Mouse (Mus musculus): Measurements from ENCODE around the gene Rmi2. TPM values are rescaled to one million over a fixed set of nuclear protein-coding genes. Genes with fewer than 3 reads are reported as not detected.

Gene Rmi2
- polyA plus RNA-seq, 1 experiment from 2014 or later, result 4.8 TPM

- no peak for DNase-seq
- 83% methylated on average over 1 of the region's 1 CpGs for WGBS
- H3K9me3 ChIP-seq (ENCODE audit: low read depth, low read length), result no peaks in the 10 kb centered on the region
- H3K4me3 ChIP-seq (ENCODE audit: low read depth, low read length), result no peak overlapping the region
- no peak overlapping the region for H3K9ac ChIP-seq
- no peak overlapping the region for H3K4me2 ChIP-seq
- no peak for ATAC-seq (ENCODE audit: insufficient read depth)
- H3K4me1 ChIP-seq (ENCODE audit: insufficient read depth), result no peaks in the 10 kb centered on the region
- no peaks in the 10 kb centered on the region for H3K36me3 ChIP-seq (ENCODE audit: insufficient read depth)
- no peak for TF ChIP-seq CTCF (IDR thresholded peaks at IDR 0.05; ENCODE audit: low read depth)
- no peaks in the 10 kb centered on the region for H3K27me3 ChIP-seq (ENCODE audit: insufficient read depth, low read length)
- no peak overlapping the region for H3K27ac ChIP-seq (ENCODE audit: low read depth)
Observed at GRCm38 (mm10) chr16:10900736-10901135, 65.9 kb downstream of the Rmi2 start.

- no peak overlapping the region for H3K9ac ChIP-seq
- no peak for ATAC-seq (ENCODE audit: insufficient read depth)
- H3K4me2 ChIP-seq, result no peak overlapping the region
- H3K27ac ChIP-seq (ENCODE audit: low read depth), result no peak overlapping the region
- no peaks in the 10 kb centered on the region for H3K4me1 ChIP-seq (ENCODE audit: insufficient read depth)
- no peaks in the 10 kb centered on the region for H3K9me3 ChIP-seq (ENCODE audit: low read depth, low read length)
- TF ChIP-seq CTCF (IDR thresholded peaks at IDR 0.05; ENCODE audit: low read depth), result no peak
- DNase-seq, result no peak
- no peaks in the 10 kb centered on the region for H3K27me3 ChIP-seq (ENCODE audit: insufficient read depth, low read length)
- H3K36me3 ChIP-seq (ENCODE audit: insufficient read depth), result no peaks in the 10 kb centered on the region
- 64% methylated on average over 2 of the region's 2 CpGs for WGBS
- no peak overlapping the region for H3K4me3 ChIP-seq (ENCODE audit: low read depth, low read length)
Observed at GRCm38 (mm10) chr16:10901956-10902355, 67.1 kb downstream of the Rmi2 start.

GRCm38 (mm10) chr16:10902849-10903248, 68.0 kb downstream of the Rmi2 start:
- Histone ChIP-seq H3K27ac (ENCODE audit: low read depth) (no peak overlapping the region), H3K4me3 (ENCODE audit: low read depth, low read length) (no peak overlapping the region), H3K9ac (no peak overlapping the region), H3K36me3 (ENCODE audit: insufficient read depth) (no peaks in the 10 kb centered on the region), H3K4me2 (no peak overlapping the region), H3K9me3 (ENCODE audit: low read depth, low read length) (no peaks in the 10 kb centered on the region), H3K27me3 (ENCODE audit: insufficient read depth, low read length) (no peaks in the 10 kb centered on the region), H3K4me1 (ENCODE audit: insufficient read depth) (no peaks in the 10 kb centered on the region)
- ATAC-seq (ENCODE audit: insufficient read depth) (no peak), DNase-seq (peak; percentile 21)
- WGBS, result 52% methylated on average over 5 of the region's 5 CpGs
- peak; percentile 35 for TF ChIP-seq CTCF (IDR thresholded peaks at IDR 0.05; ENCODE audit: low read depth)

- 34% methylated on average over 5 of the region's 5 CpGs for WGBS
- H3K27ac ChIP-seq (ENCODE audit: low read depth), result no peak overlapping the region
- no peaks in the 10 kb centered on the region for H3K4me1 ChIP-seq (ENCODE audit: insufficient read depth)
- no peak overlapping the region for H3K4me2 ChIP-seq
- H3K9me3 ChIP-seq (ENCODE audit: low read depth, low read length), result no peaks in the 10 kb centered on the region
- no peaks in the 10 kb centered on the region for H3K36me3 ChIP-seq (ENCODE audit: insufficient read depth)
- no peak for TF ChIP-seq CTCF (IDR thresholded peaks at IDR 0.05; ENCODE audit: low read depth)
- ATAC-seq (ENCODE audit: insufficient read depth), result peak; percentile 48; the same call in 1 of the 2 replicates
- H3K9ac ChIP-seq, result no peak overlapping the region; the same call in 1 of the 2 replicates
- no peak overlapping the region for H3K4me3 ChIP-seq (ENCODE audit: low read depth, low read length)
- DNase-seq, result peak; percentile 30
- no peaks in the 10 kb centered on the region for H3K27me3 ChIP-seq (ENCODE audit: insufficient read depth, low read length)
Observed at GRCm38 (mm10) chr16:10905661-10906113, 70.8 kb downstream of the Rmi2 start.

GRCm38 (mm10) chr16:10910541-10910940, 75.7 kb downstream of the Rmi2 start:
- no peak for DNase-seq
- Histone ChIP-seq H3K27ac (ENCODE audit: low read depth) (no peak overlapping the region), H3K9me3 (ENCODE audit: low read depth, low read length) (no peaks in the 10 kb centered on the region), H3K36me3 (ENCODE audit: insufficient read depth) (no peaks in the 10 kb centered on the region), H3K9ac (no peak overlapping the region), H3K27me3 (ENCODE audit: insufficient read depth, low read length) (no peaks in the 10 kb centered on the region), H3K4me3 (ENCODE audit: low read depth, low read length) (no peak overlapping the region), H3K4me1 (ENCODE audit: insufficient read depth) (no peaks in the 10 kb centered on the region), H3K4me2 (no peak overlapping the region)
- 66% methylated on average over 7 of the region's 7 CpGs for WGBS
- TF ChIP-seq CTCF (IDR thresholded peaks at IDR 0.05; ENCODE audit: low read depth), result no peak
- ATAC-seq (ENCODE audit: insufficient read depth), result no peak

GRCm38 (mm10) chr16:10911061-10911460, 76.2 kb downstream of the Rmi2 start:
- Histone ChIP-seq H3K4me2 (no peak overlapping the region), H3K27ac (ENCODE audit: low read depth) (no peak overlapping the region), H3K9me3 (ENCODE audit: low read depth, low read length) (no peaks in the 10 kb centered on the region), H3K9ac (no peak overlapping the region), H3K36me3 (ENCODE audit: insufficient read depth) (no peaks in the 10 kb centered on the region), H3K4me1 (ENCODE audit: insufficient read depth) (no peaks in the 10 kb centered on the region), H3K4me3 (ENCODE audit: low read depth, low read length) (no peak overlapping the region), H3K27me3 (ENCODE audit: insufficient read depth, low read length) (no peaks in the 10 kb centered on the region)
- ATAC-seq (ENCODE audit: insufficient read depth) (no peak), DNase-seq (no peak)
- WGBS, result 71% methylated on average over 2 of the region's 2 CpGs
- TF ChIP-seq CTCF (IDR thresholded peaks at IDR 0.05; ENCODE audit: low read depth), result no peak

GRCm38 (mm10) chr16:10915066-10915465, 80.2 kb downstream of the Rmi2 start:
- Histone ChIP-seq H3K4me1 (ENCODE audit: insufficient read depth) (no peaks in the 10 kb centered on the region), H3K36me3 (ENCODE audit: insufficient read depth) (no peaks in the 10 kb centered on the region), H3K4me3 (ENCODE audit: low read depth, low read length) (no peak overlapping the region), H3K4me2 (no peak overlapping the region), H3K9me3 (ENCODE audit: low read depth, low read length) (no peaks in the 10 kb centered on the region), H3K27me3 (ENCODE audit: insufficient read depth, low read length) (no peaks in the 10 kb centered on the region), H3K9ac (no peak overlapping the region), H3K27ac (ENCODE audit: low read depth) (no peak overlapping the region)
- WGBS, result 90% methylated on average over 4 of the region's 4 CpGs
- DNase-seq (no peak), ATAC-seq (ENCODE audit: insufficient read depth) (no peak)
- TF ChIP-seq CTCF (IDR thresholded peaks at IDR 0.05; ENCODE audit: low read depth), result no peak

- H3K27me3 ChIP-seq (ENCODE audit: insufficient read depth, low read length), result no peaks in the 10 kb centered on the region
- TF ChIP-seq CTCF (IDR thresholded peaks at IDR 0.05; ENCODE audit: low read depth), result no peak
- whole genome bisulfite sequencing, result 36% methylated on average over 3 of the region's 3 CpGs
- no peaks in the 10 kb centered on the region for H3K36me3 ChIP-seq (ENCODE audit: insufficient read depth)
- H3K27ac ChIP-seq (ENCODE audit: low read depth), result no peak overlapping the region
- no peak overlapping the region for H3K4me2 ChIP-seq
- ATAC-seq (ENCODE audit: insufficient read depth) (no peak), DNase-seq (no peak)
- H3K9me3 ChIP-seq (ENCODE audit: low read depth, low read length), result no peaks in the 10 kb centered on the region
- H3K9ac ChIP-seq, result no peak overlapping the region
- no peak overlapping the region for H3K4me3 ChIP-seq (ENCODE audit: low read depth, low read length)
- H3K4me1 ChIP-seq (ENCODE audit: insufficient read depth), result no peaks in the 10 kb centered on the region
Observed at GRCm38 (mm10) chr16:10916271-10916670, 81.4 kb downstream of the Rmi2 start.
